Mouse (Mus musculus): ENCODE results near the gene Gas1.

DNA sequence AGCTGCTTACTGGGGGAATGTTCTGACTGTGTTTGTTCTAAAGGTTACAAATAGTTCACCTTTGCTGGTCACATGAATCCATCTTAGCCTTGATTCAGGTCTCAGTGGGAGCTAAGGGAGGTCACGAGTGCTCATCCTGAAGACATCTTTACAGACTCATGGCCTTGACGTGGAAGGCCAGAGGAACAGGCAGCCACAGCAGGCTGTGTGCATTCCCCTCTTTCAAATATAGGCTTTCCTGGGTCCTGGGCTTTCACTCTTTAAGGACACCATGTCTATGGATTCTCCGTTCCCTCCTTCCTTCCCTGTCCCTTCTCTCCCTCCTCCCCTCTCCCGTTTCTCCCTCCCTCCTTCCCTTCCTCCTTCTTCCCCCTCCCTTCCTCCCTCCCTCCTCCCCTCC lies 2.5 kb upstream of the Gas1 start:
- no peak for TF ChIP-seq CTCF (IDR thresholded peaks at IDR 0.05)
- TF ChIP-seq EP300 (IDR thresholded peaks at IDR 0.05), result no peak
